Mouse (Mus musculus): Measurements from ENCODE around the gene Crybg1.

DNA sequence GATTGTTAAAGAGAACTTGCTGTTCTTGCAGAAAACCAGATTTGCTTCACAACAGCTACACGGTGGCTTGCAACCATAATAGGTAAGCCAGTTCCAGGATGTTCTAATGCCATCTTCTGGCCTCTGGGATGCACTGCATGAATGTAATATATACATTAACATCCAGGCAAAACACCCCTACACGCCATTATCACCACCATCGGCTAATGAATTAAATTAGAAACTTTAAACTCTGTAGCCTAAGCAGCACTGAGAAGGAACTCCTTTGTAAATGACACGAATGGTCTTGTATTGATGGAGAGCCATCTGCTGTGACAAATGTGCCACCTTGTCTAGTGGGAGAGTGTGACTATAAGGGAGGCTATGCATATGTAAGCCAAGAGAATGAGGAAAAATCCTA is 11.5 kb upstream of the Crybg1 start:
- TF ChIP-seq POLR2A (IDR thresholded peaks at IDR 0.05; ENCODE audit: insufficient read depth, low read length) = no peak
- no peak for TF ChIP-seq CTCF (IDR thresholded peaks at IDR 0.05; ENCODE audit: low read depth, low read length)

All from ES-Bruce4 (cell line).